Mouse (Mus musculus): Measurements from ENCODE around the gene 1700008O03Rik.

- no peak for TF ChIP-seq CTCF (conservative IDR thresholded peaks at IDR 0.05; ENCODE audit: insufficient read depth, insufficient read length, low read depth, low read length)
- no peak for TF ChIP-seq POLR2A (IDR thresholded peaks at IDR 0.05; ENCODE audit: low read depth, low read length)
Observed at GRCm38 (mm10) chr7:44340226-44340625, 45.4 kb downstream of the 1700008O03Rik start.

All from kidney, adult 2 months (tissue).